Comparison of ENCODE assay signal across 11 mouse cellular contexts in genomic region chr9:102492031-102492795, GRCm38 (mm10). TPM values are rescaled to one million over a fixed set of nuclear protein-coding genes. Genes with fewer than 3 reads are reported as not detected.
DNase-seq lines count a peak whose midpoint lies in the region; ATAC-seq and TF ChIP-seq lines count a peak whose summit lies in the region.
"Had no signal": no experiment of that assay in that cellular context is flagged by ENCODE, and none has a peak within 500 bp of the region (broad histone marks: within the 10 kb centered on the region; RNA-seq: fewer than 3 reads in every experiment).

No protein-coding gene starts in this region.

- H3K9ac ChIP-seq in neural tube, embryonic 11.5 days (ENCODE audit: low read length), result no peak overlapping the region
- H3K9ac ChIP-seq: heart, embryonic 13.5 days; limb, embryonic 12.5 days; neural tube, embryonic 12.5 days had no signal

- intact Hi-C loops in left cerebral cortex, postnatal 4 days (cut with DNase I), result no loop called here

- no peak for TF ChIP-seq POLR2A in cerebellum, adult 2 months (IDR thresholded peaks at IDR 0.05; ENCODE audit: borderline replicate concordance, insufficient read depth, low read length)
- no peak for TF ChIP-seq POLR2A in brain, embryonic 14.5 days (IDR thresholded peaks at IDR 0.05; ENCODE audit: borderline replicate concordance, extremely low read depth, insufficient read depth, insufficient read length, poor library complexity, severe bottlenecking)
- TF ChIP-seq POLR2A in lung, adult 2 months (IDR thresholded peaks at IDR 0.05; ENCODE audit: borderline replicate concordance, extremely low read depth, low read depth, low read length), result no peak

- no peak overlapping the region for H3K4me2 ChIP-seq in neural tube, embryonic 11.5 days (ENCODE audit: low read depth)
- H3K4me2 ChIP-seq: heart, embryonic 13.5 days; limb, embryonic 12.5 days; neural tube, embryonic 12.5 days had no signal

- 78% methylated on average over 12 of the region's 12 CpGs for WGBS in cerebellum, adult 2 months
- WGBS in neural tube, embryonic 11.5 days, result 44% methylated on average over 12 of the region's 12 CpGs
- WGBS in lung, adult 2 months, result 39% methylated on average over 12 of the region's 12 CpGs

- peak in 1 of 2 experiments; percentile 45 for DNase-seq in cerebellum, adult 2 months
- no peak for DNase-seq in cerebellum, adult 9-11 months
- peak; percentile 64 for DNase-seq in left cerebral cortex, postnatal 4 days
- DNase-seq in left cerebral cortex, adult 8-10 months (ENCODE audit: low spot score in 2 of 2), result no peak
- DNase-seq in brain, embryonic 14.5 days (ENCODE audit: low read depth), result peak; percentile 32
- peak; percentile 43 for DNase-seq in neural tube, embryonic 11.5 days (ENCODE audit: low spot score)
- DNase-seq in frontal cortex, postnatal 14 days (ENCODE audit: low spot score in 2 of 2), result no peak
- no peak for DNase-seq in lung, adult 2 months

- TF ChIP-seq CTCF in cerebellum, adult 2 months (IDR thresholded peaks at IDR 0.05; ENCODE audit: borderline replicate concordance, insufficient read depth, low read depth, low read length), result peak; percentile 42; the same call in 1 of the 2 replicates
- peak; percentile 45 for TF ChIP-seq CTCF in brain, embryonic 14.5 days (IDR thresholded peaks at IDR 0.05; ENCODE audit: borderline replicate concordance, extremely low read depth, insufficient read depth, insufficient read length)
- TF ChIP-seq CTCF in lung, adult 2 months (IDR thresholded peaks at IDR 0.05; ENCODE audit: insufficient read depth, low read length), result no peak

- H3K4me3 ChIP-seq in cerebellum, adult 2 months (replicated peaks; ENCODE audit: insufficient read depth, low read depth, low read length), result no peak overlapping the region
- H3K4me3 ChIP-seq in neural tube, embryonic 11.5 days (ENCODE audit: low read depth, low read length), result no peak overlapping the region
- H3K4me3 ChIP-seq in lung, adult 2 months (replicated peaks; ENCODE audit: extremely low read depth, low read depth, low read length), result no peak overlapping the region
- H3K4me3 ChIP-seq: heart, embryonic 13.5 days; limb, embryonic 12.5 days; neural tube, embryonic 12.5 days had no signal

- H3K36me3 ChIP-seq in neural tube, embryonic 11.5 days (ENCODE audit: control insufficient read depth, insufficient read depth, low read length), result no peaks in the 10 kb centered on the region
- H3K36me3 ChIP-seq: heart, embryonic 13.5 days; limb, embryonic 12.5 days; neural tube, embryonic 12.5 days had no signal

- no peak overlapping the region for H3K27ac ChIP-seq in cerebellum, adult 2 months (ENCODE audit: insufficient read depth, low read length)
- H3K27ac ChIP-seq in neural tube, embryonic 11.5 days (ENCODE audit: low read depth, low read length), result no peak overlapping the region
- H3K27ac ChIP-seq: heart, embryonic 13.5 days; limb, embryonic 12.5 days; neural tube, embryonic 12.5 days had no signal

- no peaks in the 10 kb centered on the region for H3K27me3 ChIP-seq in cerebellum, adult 2 months (ENCODE audit: control insufficient read depth, insufficient read depth, low read length)
- no peaks in the 10 kb centered on the region for H3K27me3 ChIP-seq in neural tube, embryonic 11.5 days (ENCODE audit: control insufficient read depth, insufficient read depth, low read length)
- H3K27me3 ChIP-seq: neural tube, embryonic 12.5 days had no signal

- H3K4me1 ChIP-seq in cerebellum, adult 2 months (ENCODE audit: control insufficient read depth, insufficient read depth, low read length), result peaks cover 29% of the 10 kb centered on the region
- no peaks in the 10 kb centered on the region for H3K4me1 ChIP-seq in neural tube, embryonic 11.5 days (ENCODE audit: control insufficient read depth, insufficient read depth, low read length)
- H3K4me1 ChIP-seq in lung, adult 2 months (ENCODE audit: control insufficient read depth, insufficient read depth, low read length), result no peaks in the 10 kb centered on the region
- H3K4me1 ChIP-seq: limb, embryonic 12.5 days had no signal

- no peaks in the 10 kb centered on the region for H3K9me3 ChIP-seq in neural tube, embryonic 11.5 days (ENCODE audit: control insufficient read depth, low read length)
- H3K9me3 ChIP-seq: heart, embryonic 13.5 days; neural tube, embryonic 12.5 days had no signal

- ATAC-seq in neural tube, embryonic 11.5 days (ENCODE audit: insufficient read depth, low FRiP score, low TSS enrichment), result no peak

RNA-seq across cellular contexts. Expression of gene Ky, which starts 13.3 kb away (rescaled TPM):
- polyA plus RNA-seq in cerebellum, adult 2 months (2012; rRNA removed), result 3.3 and 3.7 TPM in 2 replicates
- total RNA-seq in left cerebral cortex, postnatal 4 days (2021), result 1 to 10 TPM; 1.7 to 2.2 TPM
- total RNA-seq in left cerebral cortex, adult 8-10 months (2022), result 1 to 10 TPM; 1.7 to 5.1 (median 2.1) TPM
- 0.68 and 1.6 TPM in 2 replicates for polyA plus RNA-seq in brain, embryonic 14.5 days (2012; rRNA removed)
- polyA plus RNA-seq in neural tube, embryonic 11.5 days (2014; fragmentation: Nextera tagmentation; extraction: Ambion mirVana), result 0.30 and 1.4 TPM in 2 replicates
- polyA plus RNA-seq in lung, adult 2 months (2012; rRNA removed), result 1.9 and 2.9 TPM in 2 replicates

Comparison
In these comparisons a context has a peak if more than half of its experiments do, and no peak if none do; other contexts are left out.
1. DNase-seq: peak in left cerebral cortex, postnatal 4 days (single experiment), brain, embryonic 14.5 days (single experiment) and neural tube, embryonic 11.5 days (single experiment); none in cerebellum, adult 9-11 months (single experiment), left cerebral cortex, adult 8-10 months (0 of 2), frontal cortex, postnatal 14 days (0 of 2) and lung, adult 2 months (single experiment).